Mouse (Mus musculus) forebrain, embryonic 11.5 days (tissue): ENCODE data around the gene Speg. TPM values are rescaled to one million over a fixed set of nuclear protein-coding genes. Genes with fewer than 3 reads are reported as not detected.

Experiments
- polyA plus RNA-seq: library from polyadenylated mRNA; unstranded; fragments of >200 nt; fragmentation: Nextera tagmentation; extraction: Ambion mirVana; gene quantifications from 2 replicates; pipeline ENCODE4 v1.2.1, GENCODE M21; 2014

Speg gene
- polyA plus RNA-seq, 1 experiment from 2014 or later, result 14.1 TPM

Other genes starting within 250 kb of the Speg start
- gene Slc23a3, start 241.4 kb upstream of the Speg start, polyA plus RNA-seq, result 0.15 TPM in 1 of 2 replicates, not detected in the other
- 48.4 and 49.1 TPM in 2 replicates for gene Cnppd1, start 232.6 kb upstream of the Speg start, polyA plus RNA-seq
- 58.9 and 65.6 TPM in 2 replicates for gene Retreg2, start 232.5 kb upstream of the Speg start, polyA plus RNA-seq
- gene Zfand2b, start 206.7 kb upstream of the Speg start, polyA plus RNA-seq, result 27.9 and 31.7 TPM in 2 replicates
- gene Abcb6, start 194.9 kb upstream of the Speg start, polyA plus RNA-seq, result 27.4 and 30.2 TPM in 2 replicates
- 18.9 and 19.0 TPM in 2 replicates for gene Ankzf1, start 183.1 kb upstream of the Speg start, polyA plus RNA-seq
- 19.6 and 23.5 TPM in 2 replicates for gene Atg9a, start 183.1 kb upstream of the Speg start, polyA plus RNA-seq
- 18.5 and 20.9 TPM in 2 replicates for gene Glb1l, start 164.5 kb upstream of the Speg start, polyA plus RNA-seq
- gene Stk16, start 164.5 kb upstream of the Speg start, polyA plus RNA-seq, result 111 and 127 TPM in 2 replicates
- 11.4 and 12.9 TPM in 2 replicates for gene Tuba4a, start 155.4 kb upstream of the Speg start, polyA plus RNA-seq
- not detected in 2 replicates for gene A630095N17Rik, start 143.2 kb upstream of the Speg start, polyA plus RNA-seq
- 22.2 and 22.6 TPM in 2 replicates for gene Dnajb2, start 138.9 kb upstream of the Speg start, polyA plus RNA-seq
- gene Ptprn, start 110.8 kb upstream of the Speg start, polyA plus RNA-seq, result 3.7 and 4.3 TPM in 2 replicates
- gene Resp18, start 96.9 kb upstream of the Speg start, polyA plus RNA-seq, result 14.9 and 15.8 TPM in 2 replicates
- gene Dnpep, start 57.3 kb upstream of the Speg start, polyA plus RNA-seq, result 125 and 129 TPM in 2 replicates
- gene Des, start 15.0 kb upstream of the Speg start, polyA plus RNA-seq, result 0.86 and 1.5 TPM in 2 replicates
- gene Gmppa, start 60.6 kb downstream of the Speg start, polyA plus RNA-seq, result 46.3 and 47.2 TPM in 2 replicates
- 0.61 TPM in 2 replicates for gene Asic4, start 75.1 kb downstream of the Speg start, polyA plus RNA-seq
- gene Chpf, start 104.0 kb downstream of the Speg start, polyA plus RNA-seq, result 21.3 and 23.3 TPM in 2 replicates
- gene Tmem198, start 104.2 kb downstream of the Speg start, polyA plus RNA-seq, result 8.9 and 9.4 TPM in 2 replicates
- gene Obsl1, start 131.2 kb downstream of the Speg start, polyA plus RNA-seq, result 42.6 and 44.7 TPM in 2 replicates
- gene Inha, start 131.8 kb downstream of the Speg start, polyA plus RNA-seq, result 1.3 and 2.4 TPM in 2 replicates
- gene Stk11ip, start 146.2 kb downstream of the Speg start, polyA plus RNA-seq, result 23.9 and 27.6 TPM in 2 replicates
- gene Slc4a3, start 171.0 kb downstream of the Speg start, polyA plus RNA-seq, result 13.3 and 15.7 TPM in 2 replicates